Mouse (Mus musculus): ENCODE measurements around the gene Iqschfp.

Iqschfp gene

DNA sequence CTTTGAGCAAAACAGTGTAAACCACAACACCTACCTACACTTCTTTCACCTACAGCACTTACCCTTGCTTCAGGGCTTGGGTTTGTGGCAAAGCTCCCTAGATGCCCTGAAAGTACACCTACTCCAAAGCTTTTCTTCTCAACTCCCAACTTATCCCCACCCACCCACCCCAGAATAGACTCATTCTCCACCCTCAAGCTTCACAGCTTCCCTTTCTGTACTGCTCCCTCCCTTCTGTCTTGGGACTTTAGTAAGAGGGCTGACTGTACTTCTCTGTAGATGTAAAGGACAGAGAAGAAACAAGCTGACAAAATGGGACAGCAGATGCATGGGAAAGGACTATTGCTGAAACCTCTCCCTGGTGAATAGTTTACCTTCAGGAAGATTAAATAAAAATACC lies 476.0 kb downstream of the Iqschfp start:
- no peak for DNase-seq

DNA sequence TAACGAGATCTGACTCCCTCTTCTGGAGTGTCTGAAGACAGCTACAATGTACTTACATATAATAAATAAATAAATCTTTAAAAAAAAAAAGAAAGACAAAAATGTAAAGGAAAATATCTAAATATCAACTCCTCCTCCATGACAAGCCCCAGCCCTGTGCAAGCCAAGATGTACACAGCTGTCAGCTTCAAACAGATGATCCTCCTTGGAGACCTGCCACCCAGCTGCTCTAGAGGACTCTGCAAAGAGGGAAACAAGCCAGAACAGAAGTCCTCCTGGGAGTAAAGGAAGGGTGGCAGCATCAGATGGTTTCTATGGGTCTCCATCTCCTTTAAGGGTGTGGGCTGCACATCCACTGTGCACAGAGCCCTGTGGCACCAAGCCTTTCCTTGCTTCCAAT lies 480.9 kb downstream of the Iqschfp start:
- DNase-seq, result no peak

DNA sequence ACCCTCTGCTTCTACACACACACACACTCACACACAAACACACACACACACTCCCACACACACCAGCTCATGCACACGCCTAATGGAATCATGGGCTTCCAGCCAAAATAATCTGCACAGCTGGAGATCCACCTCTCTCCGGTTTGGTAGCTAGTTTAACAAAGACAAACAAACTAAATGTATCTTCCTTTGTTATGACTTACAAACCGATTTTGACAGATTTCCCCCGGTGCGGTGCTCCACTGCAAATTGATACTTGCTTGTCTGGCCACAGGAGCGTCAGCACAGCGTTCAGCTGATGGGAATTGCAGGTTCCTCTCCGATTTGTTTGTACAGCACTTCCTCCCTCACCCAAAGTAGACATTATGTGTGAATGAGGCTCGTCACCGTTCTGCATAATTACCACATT lies 483.1 kb downstream of the Iqschfp start:
- DNase-seq, result no peak

DNA sequence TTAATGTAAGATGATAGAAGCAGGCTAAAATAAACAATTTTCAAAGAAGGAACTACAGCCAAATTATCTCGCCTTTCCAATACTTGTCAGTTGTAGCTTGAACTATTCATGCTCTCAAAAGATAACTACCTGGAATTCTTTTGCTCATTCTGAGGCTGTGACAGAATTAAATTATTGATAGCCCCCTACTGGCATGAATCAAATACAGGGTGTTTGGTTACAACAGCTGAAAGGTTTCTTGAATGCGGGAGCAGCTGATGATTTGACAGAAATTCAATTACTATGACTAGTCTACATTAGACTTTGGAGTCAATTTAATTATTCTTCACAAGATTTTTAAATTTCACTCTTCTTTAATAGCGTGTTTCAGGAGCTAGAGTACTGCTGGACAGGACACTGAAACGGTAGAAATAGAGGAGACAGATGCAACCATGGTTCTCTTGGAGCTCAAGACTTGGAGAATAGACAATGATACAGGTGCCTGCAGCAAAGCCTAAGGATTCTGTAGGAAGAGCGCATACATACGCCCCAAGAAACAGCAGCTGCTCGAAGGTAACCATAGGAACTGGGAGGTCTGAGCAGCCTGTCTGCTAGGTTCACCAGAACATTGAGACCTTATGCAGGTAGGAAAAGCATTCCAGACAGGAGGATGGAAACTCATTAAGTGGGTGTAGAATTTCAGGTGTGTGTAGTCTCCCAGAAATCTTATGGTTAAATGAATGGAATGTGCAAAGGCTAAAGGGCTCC lies 485.6 kb downstream of the Iqschfp start:
- no peak for DNase-seq

DNA sequence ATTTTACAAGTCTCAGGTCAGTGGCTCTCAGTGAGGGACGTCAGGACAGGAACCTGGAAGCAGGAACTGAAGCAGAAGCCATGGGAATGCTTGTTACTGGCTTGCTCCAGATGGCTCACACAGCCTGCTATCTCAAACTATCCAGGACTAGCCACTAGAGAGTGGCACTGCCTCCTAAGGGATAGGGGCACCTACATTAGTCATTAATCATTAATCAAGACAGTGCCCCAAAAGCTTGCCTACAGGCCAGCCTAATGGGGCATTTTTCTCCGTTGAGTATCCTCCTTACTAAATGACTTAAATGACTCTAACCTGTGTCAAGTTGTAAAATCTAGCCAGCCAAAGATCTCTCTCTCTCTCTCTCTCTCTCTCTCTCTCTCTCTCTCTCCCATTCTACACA lies 486.8 kb downstream of the Iqschfp start:
- no peak for DNase-seq

DNA sequence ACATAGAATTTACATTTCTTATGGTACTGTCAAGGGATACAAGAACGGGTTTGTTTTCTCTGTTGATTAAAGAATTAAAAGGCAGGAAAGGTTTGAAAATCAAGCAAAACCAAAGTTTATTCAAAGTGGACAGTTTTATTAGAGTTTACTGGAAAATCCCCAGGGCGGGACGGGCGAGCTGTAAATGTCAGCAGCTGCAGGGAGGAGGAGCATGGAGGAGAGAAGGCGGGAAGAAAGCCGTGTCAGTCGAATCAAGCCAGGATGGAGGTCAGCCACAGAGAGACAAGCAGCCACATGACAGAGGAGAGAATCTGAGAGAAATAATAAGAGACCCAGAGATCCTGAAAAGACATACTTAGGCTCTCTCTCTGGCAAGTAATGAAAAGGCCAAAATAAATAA lies 487.2 kb downstream of the Iqschfp start:
- DNase-seq, result no peak

DNA sequence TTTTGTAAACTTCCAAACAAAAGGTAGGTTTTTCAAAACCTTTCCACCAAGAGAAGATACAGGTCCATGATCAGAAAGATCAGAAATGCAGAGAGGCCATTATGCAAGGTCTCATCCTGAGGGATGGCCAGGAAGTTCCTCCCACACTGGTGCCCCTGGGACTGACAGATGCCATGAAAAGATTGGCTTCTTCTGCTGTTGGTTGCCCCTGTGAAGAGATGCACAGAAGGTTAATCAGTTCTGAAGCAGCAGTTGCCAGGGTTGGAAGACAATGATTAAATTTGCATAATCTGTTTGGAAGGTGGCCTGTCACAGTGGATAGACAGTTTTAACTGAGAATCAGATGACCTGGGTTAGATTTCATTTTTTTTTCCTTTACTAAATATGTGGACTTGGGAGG lies 491.6 kb downstream of the Iqschfp start:
- peak in 1 of 2 experiments; percentile 11 for DNase-seq

DNA sequence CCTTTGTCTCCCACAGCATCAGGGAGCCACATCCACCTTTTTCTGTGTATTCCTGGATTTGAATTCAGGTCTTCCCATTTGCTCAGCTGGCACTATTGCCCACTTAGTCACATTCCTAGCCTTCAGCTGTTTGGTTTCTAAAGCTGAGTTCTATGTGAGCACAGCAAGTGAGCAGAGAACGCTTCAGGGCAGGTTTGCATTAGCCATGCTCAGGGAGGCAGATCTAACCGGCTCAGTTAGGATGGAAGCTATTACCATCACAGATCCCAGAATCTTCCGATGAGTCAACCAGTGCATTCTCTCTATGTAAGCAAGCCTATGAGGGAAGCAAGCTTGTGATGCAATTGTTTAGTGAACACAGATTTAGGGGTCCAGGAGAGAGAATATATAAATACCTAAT lies 493.5 kb downstream of the Iqschfp start:
- no peak for DNase-seq

DNA sequence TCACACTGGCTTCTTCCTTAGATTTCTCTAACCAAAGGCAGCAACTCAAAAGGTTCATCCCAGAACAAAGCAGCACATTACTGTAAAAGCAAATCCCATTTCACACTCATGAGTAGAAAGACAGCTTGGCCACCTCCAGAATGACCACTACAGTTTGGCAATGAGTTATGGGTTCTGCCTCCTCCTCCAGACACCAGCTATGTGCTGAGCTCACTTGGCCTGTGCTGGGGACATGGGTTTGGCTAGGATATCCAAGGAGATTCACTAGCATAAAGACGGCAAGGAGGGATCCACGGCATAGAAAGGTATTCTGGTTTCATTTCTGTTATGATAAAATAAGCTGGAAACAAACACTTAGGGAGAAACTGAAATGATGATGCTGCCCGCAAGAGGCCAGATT lies 496.0 kb downstream of the Iqschfp start:
- DNase-seq, result no peak

DNA sequence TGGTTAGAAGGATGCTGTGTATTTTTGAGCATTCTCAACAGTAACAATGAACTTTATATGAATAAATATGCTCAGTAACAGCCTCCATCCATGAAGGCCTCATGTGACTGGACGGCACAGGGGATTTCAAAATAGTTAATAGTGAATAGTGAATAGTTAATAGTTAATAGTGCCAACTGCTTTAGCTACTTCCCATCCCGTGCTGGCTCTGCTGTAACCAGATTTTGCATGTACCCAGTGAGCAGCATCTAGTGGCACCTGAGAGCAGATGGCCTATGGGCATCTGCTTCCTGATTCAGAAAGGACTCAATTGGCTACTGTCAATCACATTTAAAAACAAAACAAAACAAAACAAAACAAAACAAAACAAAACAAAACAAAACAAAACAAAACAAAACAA lies 501.5 kb downstream of the Iqschfp start:
- DNase-seq, result no peak

DNA sequence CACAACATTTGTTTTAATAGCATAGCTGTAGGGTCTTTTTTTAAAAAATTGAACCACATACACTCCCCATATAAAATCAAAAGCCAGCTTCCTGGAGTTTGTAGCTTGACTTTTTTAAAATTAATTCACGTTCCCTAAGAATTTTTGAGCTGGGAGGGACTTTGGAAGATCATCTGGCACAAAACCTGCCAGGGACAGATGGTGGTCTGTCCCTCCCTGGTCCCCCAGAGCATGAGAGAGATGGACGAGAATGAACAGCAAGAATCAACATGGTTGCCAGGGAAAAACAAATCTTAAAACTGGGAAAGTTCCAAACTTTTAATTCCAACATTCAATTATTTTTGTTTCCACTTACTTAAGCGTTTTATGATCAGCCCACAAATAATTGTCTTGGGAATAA lies 506.7 kb downstream of the Iqschfp start:
- DNase-seq, result no peak

DNA sequence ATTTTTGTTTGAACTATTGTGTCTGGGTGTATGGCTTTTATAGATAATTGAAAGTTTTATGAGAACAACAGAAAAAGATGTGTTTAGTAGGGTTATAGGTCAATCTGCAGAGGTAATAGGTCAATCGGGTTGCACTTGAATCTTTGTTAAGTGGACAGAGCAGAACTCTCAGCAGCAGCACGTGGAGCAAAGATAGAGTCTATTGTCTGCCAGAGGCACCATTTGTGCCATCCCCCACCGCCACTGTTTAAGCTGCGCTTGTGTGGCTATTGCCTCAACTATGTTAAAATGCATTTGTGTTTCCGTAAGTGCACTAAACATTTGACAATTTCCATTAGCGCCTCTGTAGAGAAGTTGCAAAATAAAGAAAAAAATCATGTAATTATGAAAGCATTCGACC lies 508.1 kb downstream of the Iqschfp start:
- no peak for DNase-seq

DNA sequence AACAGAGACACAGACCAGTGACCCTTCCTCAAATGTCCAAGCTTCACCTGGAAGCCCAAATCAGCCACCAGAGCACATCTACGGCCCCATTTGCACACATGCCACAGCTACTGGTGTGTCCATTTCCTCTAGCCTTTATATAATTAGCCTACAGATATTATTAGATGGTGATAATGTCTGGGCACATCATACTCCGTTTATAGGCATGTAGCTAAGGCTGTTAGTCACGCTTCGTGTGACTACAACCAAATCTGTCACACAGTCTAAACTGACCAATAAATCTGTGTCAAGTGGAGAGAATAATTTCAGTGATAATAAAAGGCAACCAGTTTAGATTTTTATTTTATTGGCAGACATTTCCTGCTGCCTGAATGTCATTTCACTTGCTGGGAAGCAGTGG lies 511.3 kb downstream of the Iqschfp start:
- DNase-seq, result no peak

DNA sequence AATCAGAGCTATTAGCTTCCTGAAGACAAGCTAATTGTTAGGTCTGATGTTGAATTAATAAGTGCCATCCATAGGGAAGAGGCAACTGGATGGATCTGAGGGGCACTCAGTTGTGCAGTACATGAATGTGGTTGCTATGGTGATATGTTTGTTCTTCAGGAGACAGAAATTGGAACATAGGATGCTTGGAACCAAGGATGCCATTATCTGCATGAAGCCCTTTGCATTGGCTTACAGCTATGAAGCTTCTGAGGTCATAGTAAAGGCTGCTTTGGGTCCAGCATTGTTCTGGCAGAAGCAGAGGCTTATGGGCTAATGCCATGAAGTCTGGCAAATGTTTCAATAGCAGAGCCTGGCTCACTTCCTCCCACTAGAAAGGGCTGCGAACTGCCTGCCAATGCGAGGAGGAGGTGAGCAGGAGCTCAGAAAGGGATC lies 511.8 kb downstream of the Iqschfp start:
- peak; percentile 64 to 65 for DNase-seq

DNA sequence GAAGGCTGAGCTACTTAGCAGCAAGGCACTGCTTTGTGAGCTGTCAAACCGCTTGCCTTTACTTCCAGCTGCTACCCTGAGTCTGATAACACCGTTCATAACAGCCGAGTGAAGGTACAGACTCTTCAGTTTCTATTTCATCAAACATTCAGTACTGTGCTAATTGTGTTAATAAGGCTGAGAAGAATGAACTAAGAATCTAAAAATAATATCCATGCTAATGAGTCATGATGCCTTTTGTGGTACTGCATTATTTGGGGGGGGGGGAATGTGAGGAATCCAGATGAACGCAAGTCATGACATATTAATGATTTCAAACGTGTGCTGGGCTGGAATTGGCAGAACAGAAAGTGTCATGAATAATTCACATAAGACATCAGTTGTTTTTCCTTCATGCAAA lies 513.7 kb downstream of the Iqschfp start:
- no peak for DNase-seq

DNA sequence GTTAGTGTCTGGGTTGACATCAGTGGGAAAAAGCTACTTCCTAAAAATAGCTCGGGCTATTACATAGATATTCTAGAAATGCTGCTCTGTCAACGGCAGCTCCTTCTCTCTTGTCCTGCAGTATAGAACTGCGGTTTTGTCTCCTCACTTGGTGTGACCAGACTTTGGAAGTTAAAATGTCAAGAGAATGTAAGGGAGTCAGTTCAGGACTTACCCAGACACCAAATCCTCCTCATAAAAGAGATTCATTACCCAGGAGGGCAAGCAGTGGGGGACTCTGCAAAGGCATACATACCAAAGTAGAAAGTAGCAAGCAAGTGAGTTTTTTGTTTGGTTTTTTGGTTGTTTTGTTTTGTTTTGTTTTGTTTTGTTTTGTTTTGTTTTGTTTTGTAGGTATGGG lies 520.2 kb downstream of the Iqschfp start:
- no peak for DNase-seq

DNA sequence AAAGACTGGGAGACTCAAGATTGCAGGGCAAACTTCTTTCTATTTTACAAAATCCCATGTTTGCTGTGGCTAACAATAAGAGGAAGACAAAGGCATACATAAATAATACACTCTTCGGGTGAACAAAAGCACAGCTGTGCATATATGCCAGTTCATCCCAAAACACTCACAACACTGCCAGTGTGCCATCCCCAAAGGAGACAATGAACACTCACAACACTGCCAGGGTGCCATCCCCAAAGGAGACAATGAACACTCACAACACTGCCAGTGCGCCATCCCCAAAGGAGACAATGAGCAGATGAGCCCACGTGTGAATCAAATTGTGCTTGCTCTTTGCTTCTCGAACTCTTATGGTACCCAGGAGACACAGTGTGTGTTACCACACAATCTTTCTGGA lies 527.8 kb downstream of the Iqschfp start:
- no peak for DNase-seq

DNA sequence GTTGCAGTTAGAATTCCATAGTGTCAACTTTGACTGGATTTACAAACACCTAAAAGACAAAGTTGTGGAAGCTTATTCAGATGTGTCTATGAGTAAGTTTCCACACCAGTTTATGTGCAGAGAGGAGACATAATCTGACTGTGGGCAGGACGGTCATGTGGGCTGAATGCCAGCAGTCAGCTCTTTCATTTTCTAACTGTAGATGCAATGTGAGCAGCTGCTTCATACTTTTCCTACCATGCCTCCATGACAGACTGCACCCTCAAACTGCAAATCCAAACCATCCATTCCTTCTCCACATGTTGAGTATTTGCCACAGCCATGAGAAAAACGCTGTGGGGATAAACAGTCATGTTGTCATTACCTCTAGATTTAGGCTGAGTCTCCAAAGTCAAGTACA lies 528.9 kb downstream of the Iqschfp start:
- peak; percentile 20 to 23 for DNase-seq

DNA sequence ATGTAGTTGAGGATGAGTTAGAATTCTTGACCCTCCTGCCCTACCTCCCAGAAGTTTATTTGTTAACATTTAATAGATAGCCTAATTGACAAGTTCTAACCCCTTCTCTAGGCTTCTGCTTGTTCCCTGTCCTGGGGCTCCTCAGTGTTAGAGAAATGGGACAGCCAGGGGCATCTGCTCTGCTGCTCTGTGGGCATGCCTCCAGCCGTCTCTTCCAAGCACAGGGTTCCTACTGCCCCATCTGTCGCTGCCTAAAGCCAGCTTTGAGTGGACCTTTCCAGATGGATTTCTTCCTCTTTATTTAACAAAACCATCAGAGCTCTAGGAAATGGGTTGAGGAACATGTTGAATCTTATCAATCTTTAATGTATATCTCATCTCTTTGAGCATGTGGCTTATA lies 529.8 kb downstream of the Iqschfp start:
- peak; percentile 87 to 89 for DNase-seq

DNA sequence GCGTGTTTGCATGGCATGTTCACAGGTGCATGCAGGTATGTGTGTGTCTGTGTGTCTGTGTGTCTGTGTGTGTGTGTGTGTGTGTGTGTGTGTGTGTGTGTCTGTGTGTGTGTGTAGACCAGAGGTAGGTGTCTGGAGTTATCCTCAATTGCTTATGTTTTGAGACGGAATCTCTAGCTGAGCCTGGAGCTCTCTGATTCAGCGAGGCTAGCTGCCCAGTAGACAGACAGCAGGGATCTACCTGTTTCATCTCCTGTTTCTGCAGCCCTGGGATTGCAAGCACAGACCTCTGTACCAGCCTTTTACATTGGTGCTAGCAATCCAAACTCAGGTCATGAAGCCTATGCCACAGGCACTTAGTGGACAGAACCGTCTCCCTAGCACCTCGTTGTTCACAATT lies 536.0 kb downstream of the Iqschfp start:
- peak; percentile 47 to 53 for DNase-seq

DNA sequence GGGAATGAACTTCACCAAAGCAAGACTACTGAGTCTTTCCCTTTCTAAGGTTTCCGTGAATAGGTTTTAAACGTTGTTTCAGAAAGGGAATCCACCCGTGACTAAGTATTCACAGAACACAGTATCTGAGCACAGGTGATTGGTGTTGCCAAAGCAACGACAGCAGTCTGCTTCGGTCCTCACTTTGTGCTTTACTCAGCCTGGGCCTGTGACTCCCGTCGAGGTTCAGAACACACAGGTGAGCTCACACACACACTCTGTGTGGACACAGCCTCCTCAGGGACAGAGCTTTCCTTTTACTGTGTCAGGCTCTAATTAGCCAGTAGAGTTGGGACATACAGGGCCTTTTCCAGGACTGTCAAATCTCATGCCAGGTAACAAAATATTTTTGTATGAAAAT lies 542.4 kb downstream of the Iqschfp start:
- DNase-seq, result no peak

DNA sequence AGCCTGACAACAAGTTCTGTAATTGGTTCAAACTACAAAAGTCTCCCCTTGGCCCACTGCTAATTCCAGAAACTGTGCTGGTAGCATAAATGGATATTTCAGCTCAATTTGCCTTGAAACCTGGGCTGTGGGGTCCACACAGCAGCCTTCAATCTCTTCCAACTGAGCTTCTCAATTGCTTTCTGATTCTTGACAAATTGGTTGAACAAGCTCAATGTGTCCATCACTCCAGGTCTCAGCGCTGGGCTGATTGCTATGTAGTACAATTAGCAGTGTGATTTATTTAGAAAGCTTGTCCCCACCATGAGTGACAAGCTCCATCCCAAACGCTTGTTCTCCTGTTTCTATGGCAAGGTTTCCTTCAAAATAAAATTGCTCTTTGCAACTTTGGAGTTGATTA lies 542.9 kb downstream of the Iqschfp start:
- no peak for DNase-seq

DNA sequence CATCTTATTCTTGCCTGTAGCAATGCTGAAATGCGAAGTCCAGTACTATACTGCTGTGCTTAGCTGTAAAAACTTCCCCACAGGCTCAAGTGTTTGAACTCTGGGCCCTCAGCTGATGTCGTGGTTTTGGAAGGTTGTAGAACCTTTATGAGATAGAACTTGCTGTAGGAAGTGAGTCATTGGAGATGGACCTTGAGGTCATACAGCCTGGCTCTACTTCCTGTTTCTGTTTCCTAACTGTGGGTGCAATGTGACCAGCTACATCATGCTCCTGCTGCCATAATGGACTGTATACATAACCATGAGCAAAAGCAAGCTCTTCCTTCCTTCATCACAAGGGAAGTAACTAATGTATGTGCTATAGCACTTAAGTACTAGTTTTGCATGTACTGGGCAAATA lies 556.4 kb downstream of the Iqschfp start:
- no peak for DNase-seq

DNA sequence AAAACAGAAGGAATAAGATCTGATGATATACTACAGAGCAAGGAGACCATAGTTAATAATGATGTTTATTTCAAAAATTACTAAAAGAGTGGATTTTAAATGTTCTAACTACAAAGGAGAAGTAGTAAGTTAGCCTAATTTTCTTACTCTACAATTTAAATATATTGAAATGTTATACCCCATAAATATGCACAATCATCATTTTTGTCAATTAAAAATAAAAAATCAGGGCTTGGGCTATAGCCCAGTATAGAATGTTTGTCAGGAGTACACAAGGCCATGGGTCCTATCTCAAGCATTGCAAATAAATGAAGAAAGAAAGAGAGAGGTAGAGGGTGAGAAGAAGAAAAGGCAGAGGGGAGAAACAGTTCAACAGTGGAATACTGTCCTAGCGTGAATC lies 559.6 kb downstream of the Iqschfp start:
- no peak for DNase-seq

DNA sequence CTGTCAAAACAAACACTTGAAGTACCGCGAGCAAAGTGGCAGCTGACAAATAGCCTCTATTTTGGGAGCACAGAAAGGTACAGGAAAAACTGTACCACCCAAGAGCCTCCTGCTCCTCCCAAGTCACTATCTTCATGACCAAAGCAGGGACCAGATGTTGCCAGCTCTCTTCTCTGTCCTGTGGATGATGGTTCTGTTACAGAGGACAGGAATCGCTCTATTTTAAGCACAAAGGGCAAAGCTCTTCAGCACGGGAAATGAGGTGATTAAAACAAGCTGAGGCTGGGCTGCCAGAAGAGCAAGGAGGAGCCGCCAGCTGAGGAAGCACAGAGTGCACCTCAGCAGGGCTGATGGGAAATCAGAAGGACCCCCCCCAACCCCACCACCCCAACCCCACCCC lies 561.2 kb downstream of the Iqschfp start:
- DNase-seq, result no peak
